Mouse (Mus musculus): ENCODE results near the gene Ackr4. TPM values are rescaled to one million over a fixed set of nuclear protein-coding genes. Genes with fewer than 3 reads are reported as not detected.

The Ackr4 gene
- polyA plus RNA-seq, 1 experiment from 2014 or later = 1.2 TPM

GRCm38 (mm10) chr9:104070863-104071604 lies 55.7 kb downstream of the Ackr4 start:
- Histone ChIP-seq H3K36me3 (ENCODE audit: control insufficient read depth, insufficient read depth, low read length) (no peaks in the 10 kb centered on the region), H3K27ac (ENCODE audit: low read length) (no peak overlapping the region), H3K9me3 (ENCODE audit: control insufficient read depth, low read length) (no peaks in the 10 kb centered on the region), H3K27me3 (ENCODE audit: control insufficient read depth, insufficient read depth, low read depth, low read length) (no peaks in the 10 kb centered on the region), H3K4me1 (replicated peaks; ENCODE audit: control insufficient read depth, insufficient read depth, low read length) (no peaks in the 10 kb centered on the region), H3K4me3 (ENCODE audit: low read length) (no peak overlapping the region), H3K4me2 (ENCODE audit: low read depth, low read length) (no peak overlapping the region), H3K9ac (ENCODE audit: low read length) (no peak overlapping the region)
- ATAC-seq (ENCODE audit: low read depth) = no peak
- 63% methylated on average over 8 of the region's 8 CpGs for WGBS

DNA sequence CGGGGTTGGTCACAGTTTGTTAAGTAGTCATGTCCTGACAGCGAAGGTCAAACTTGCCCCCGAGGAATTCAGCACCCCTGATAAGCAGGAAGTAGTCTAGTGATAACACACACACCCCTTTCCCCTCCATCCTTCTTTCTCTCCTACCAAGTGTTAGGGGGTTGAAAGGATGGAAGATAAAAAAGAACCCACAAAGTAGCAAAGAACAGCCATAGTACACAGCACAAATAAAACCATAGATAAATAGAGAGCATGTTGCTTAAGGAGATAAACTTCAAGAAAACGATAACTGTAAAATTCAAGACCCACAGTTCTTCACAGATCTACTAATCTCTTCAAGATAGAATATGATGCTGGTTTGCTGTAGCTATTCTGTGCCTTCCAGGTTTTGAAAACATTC lies 56.5 kb downstream of the Ackr4 start:
- Histone ChIP-seq H3K4me2 (ENCODE audit: low read depth, low read length) (no peak overlapping the region), H3K9me3 (ENCODE audit: control insufficient read depth, low read length) (no peaks in the 10 kb centered on the region), H3K27ac (ENCODE audit: low read length) (no peak overlapping the region), H3K36me3 (ENCODE audit: control insufficient read depth, insufficient read depth, low read length) (no peaks in the 10 kb centered on the region), H3K4me3 (ENCODE audit: low read length) (no peak overlapping the region), H3K4me1 (replicated peaks; ENCODE audit: control insufficient read depth, insufficient read depth, low read length) (no peaks in the 10 kb centered on the region), H3K27me3 (ENCODE audit: control insufficient read depth, insufficient read depth, low read depth, low read length) (no peaks in the 10 kb centered on the region), H3K9ac (ENCODE audit: low read length) (no peak overlapping the region)
- ATAC-seq (ENCODE audit: low read depth) = no peak
- 59% methylated on average over 4 of the region's 4 CpGs for WGBS

GRCm38 (mm10) chr9:104064571-104064970 lies 62.2 kb downstream of the Ackr4 start:
- H3K4me1 ChIP-seq (replicated peaks; ENCODE audit: control insufficient read depth, insufficient read depth, low read length) = peaks cover 14% of the 10 kb centered on the region
- H3K27ac ChIP-seq (ENCODE audit: low read length) = no peak overlapping the region
- 0 out of 2 replicates have a peak, but pooled peaks cover 2% of the 10 kb centered on the region for H3K36me3 ChIP-seq (ENCODE audit: control insufficient read depth, insufficient read depth, low read length)
- WGBS = 18% methylated on average over 1 of the region's 1 CpGs
- H3K4me2 ChIP-seq (ENCODE audit: low read depth, low read length) = no peak overlapping the region
- H3K9me3 ChIP-seq (ENCODE audit: control insufficient read depth, low read length) = no peaks in the 10 kb centered on the region
- ATAC-seq (ENCODE audit: low read depth) = no peak
- H3K27me3 ChIP-seq (ENCODE audit: control insufficient read depth, insufficient read depth, low read depth, low read length) = no peaks in the 10 kb centered on the region
- no peak overlapping the region for H3K9ac ChIP-seq (ENCODE audit: low read length)
- H3K4me3 ChIP-seq (ENCODE audit: low read length) = no peak overlapping the region

GRCm38 (mm10) chr9:104063244-104063961 lies 63.3 kb downstream of the Ackr4 start, which contains the start of gene Acad11:
Gene Acad11 (plus strand): TSS chr9:104063377.
- under 1% methylated on average over 26 of the region's 30 CpGs for WGBS
- peak within 1 kb of the TSS; percentile 91 for H3K9ac ChIP-seq (ENCODE audit: low read length)
- H3K4me1 ChIP-seq (replicated peaks; ENCODE audit: control insufficient read depth, insufficient read depth, low read length) = peaks cover 14% of the 10 kb centered on the region
- H3K27ac ChIP-seq (ENCODE audit: low read length) = peak within 1 kb of the TSS; percentile 71
- H3K4me2 ChIP-seq (ENCODE audit: low read depth, low read length) = peak within 1 kb of the TSS; percentile 88
- H3K27me3 ChIP-seq (ENCODE audit: control insufficient read depth, insufficient read depth, low read depth, low read length) = no peaks in the 10 kb centered on the region
- peak within 1 kb of the TSS; percentile 99 for H3K4me3 ChIP-seq (ENCODE audit: low read length)
- peak; percentile 96 for ATAC-seq (ENCODE audit: low read depth)
- no peaks in the 10 kb centered on the region for H3K9me3 ChIP-seq (ENCODE audit: control insufficient read depth, low read length)
- H3K36me3 ChIP-seq (ENCODE audit: control insufficient read depth, insufficient read depth, low read length) = peaks cover 3% of the 10 kb centered on the region; the same call in 1 of the 2 replicates

DNA sequence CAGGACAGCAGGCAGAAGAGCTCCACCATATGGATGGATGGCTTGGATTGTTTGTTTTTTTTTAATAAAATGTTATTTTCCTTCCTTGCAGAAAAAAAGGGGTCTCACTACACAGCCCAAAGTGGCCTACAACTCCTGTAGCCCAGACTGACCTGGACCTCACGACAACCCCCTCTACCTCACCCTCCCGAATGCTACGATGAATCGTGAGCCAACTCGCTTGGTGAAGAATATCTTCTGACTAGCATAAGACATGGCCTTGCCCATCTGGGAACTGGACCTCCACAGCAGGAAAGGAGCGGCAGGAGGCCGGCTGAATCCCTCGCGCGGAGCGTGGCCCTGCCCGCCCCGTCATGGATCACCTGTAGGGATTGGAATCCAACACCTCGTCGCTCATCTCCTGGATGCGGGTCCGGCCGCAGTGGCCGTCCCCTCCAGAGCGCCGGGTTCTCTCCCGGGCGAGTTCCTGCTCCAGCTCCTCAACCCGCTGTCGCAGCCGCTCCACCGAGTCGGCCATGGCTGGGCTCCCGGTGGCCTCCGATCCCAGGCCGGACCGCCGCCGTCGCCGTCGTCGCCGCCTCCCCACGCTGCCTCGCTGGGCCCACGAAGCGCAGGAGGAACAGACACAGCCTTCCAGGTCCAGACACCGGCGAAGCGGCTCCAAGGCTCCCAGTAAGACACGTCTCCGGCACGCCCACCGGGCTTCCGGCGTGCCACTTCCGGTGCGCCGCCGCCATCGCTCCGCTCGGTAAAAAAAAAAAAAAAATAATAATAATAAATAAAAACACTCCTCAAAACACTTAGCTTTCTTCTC lies 64.1 kb downstream of the Ackr4 start, which contains the start of gene Uba5:
Gene Uba5, minus strand, starts transcription at position 705 of the 814 bp plus-strand sequence.
- WGBS = under 1% methylated on average over 54 of the region's 59 CpGs
- peak within 1 kb of the TSS; percentile 71 for H3K27ac ChIP-seq (ENCODE audit: low read length)
- peaks cover 10% of the 10 kb centered on the region for H3K36me3 ChIP-seq (ENCODE audit: control insufficient read depth, insufficient read depth, low read length)
- no peaks in the 10 kb centered on the region for H3K9me3 ChIP-seq (ENCODE audit: control insufficient read depth, low read length)
- peak within 1 kb of the TSS; percentile 99 for H3K4me3 ChIP-seq (ENCODE audit: low read length)
- ATAC-seq (ENCODE audit: low read depth) = peak; percentile 73
- H3K27me3 ChIP-seq (ENCODE audit: control insufficient read depth, insufficient read depth, low read depth, low read length) = no peaks in the 10 kb centered on the region
- peak within 1 kb of the TSS; percentile 91 for H3K9ac ChIP-seq (ENCODE audit: low read length)
- peak within 1 kb of the TSS; percentile 88 for H3K4me2 ChIP-seq (ENCODE audit: low read depth, low read length)
- H3K4me1 ChIP-seq (replicated peaks; ENCODE audit: control insufficient read depth, insufficient read depth, low read length) = peaks cover 14% of the 10 kb centered on the region

DNA sequence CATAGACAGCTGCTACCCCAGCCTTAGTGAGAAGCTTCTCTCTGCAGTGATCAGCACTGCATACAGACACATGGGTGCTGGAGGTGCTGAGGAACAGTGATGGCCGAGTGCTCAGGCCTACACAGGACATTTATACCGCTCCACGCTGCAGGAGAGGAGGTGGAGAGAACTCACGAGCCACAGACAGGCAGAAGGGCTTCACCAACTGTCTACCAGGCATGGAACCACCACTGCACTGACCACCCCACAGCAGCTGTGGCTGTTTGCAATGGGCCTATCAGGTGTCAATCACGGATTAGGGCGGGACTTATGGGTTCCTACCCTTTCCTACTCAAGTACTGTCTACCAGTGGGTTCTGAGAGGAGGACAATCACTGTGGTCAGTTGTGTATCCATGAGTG lies 75.7 kb downstream of the Ackr4 start:
- ATAC-seq (ENCODE audit: low read depth) = no peak
- Histone ChIP-seq H3K27ac (ENCODE audit: low read length) (no peak overlapping the region), H3K4me1 (replicated peaks; ENCODE audit: control insufficient read depth, insufficient read depth, low read length) (no peaks in the 10 kb centered on the region), H3K9me3 (ENCODE audit: control insufficient read depth, low read length) (no peaks in the 10 kb centered on the region), H3K36me3 (ENCODE audit: control insufficient read depth, insufficient read depth, low read length) (peaks cover 67% of the 10 kb centered on the region), H3K27me3 (ENCODE audit: control insufficient read depth, insufficient read depth, low read depth, low read length) (no peaks in the 10 kb centered on the region), H3K9ac (ENCODE audit: low read length) (no peak overlapping the region), H3K4me3 (ENCODE audit: low read length) (no peak overlapping the region), H3K4me2 (ENCODE audit: low read depth, low read length) (no peak overlapping the region)
- 87% methylated on average over 6 of the region's 6 CpGs for WGBS

DNA sequence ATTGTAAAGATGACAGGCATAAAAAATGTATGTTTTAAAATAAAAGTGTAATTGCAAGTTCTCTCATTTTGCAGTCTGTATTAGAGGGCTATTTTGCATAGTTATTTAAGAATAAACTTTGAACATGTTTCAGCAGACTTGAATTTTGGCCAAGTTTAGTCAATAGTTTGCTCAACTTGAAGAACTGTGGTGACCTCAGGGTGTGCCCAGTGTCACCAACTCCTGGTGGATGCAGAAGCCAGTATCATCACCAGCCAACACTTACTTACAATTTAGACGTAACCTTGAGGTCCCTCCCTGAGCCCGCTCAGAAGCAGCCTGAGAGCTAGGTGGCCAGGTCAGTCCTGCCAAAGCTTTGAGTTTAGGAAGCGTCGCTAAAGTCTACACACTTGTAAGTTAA lies 83.1 kb downstream of the Ackr4 start:
- Histone ChIP-seq H3K36me3 (ENCODE audit: control insufficient read depth, insufficient read depth, low read length) (peaks cover 20% of the 10 kb centered on the region), H3K27ac (ENCODE audit: low read length) (no peak overlapping the region), H3K4me1 (replicated peaks; ENCODE audit: control insufficient read depth, insufficient read depth, low read length) (no peaks in the 10 kb centered on the region), H3K9me3 (ENCODE audit: control insufficient read depth, low read length) (no peaks in the 10 kb centered on the region), H3K4me2 (ENCODE audit: low read depth, low read length) (no peak overlapping the region), H3K27me3 (ENCODE audit: control insufficient read depth, insufficient read depth, low read depth, low read length) (no peaks in the 10 kb centered on the region), H3K4me3 (ENCODE audit: low read length) (no peak overlapping the region), H3K9ac (ENCODE audit: low read length) (no peak overlapping the region)
- no peak for ATAC-seq (ENCODE audit: low read depth)
- 77% methylated on average over 4 of the region's 4 CpGs for WGBS

GRCm38 (mm10) chr9:104040362-104040761 lies 86.4 kb downstream of the Ackr4 start, which contains the start of gene Gm28305:
Gene Gm28305 (plus strand): TSS chr9:104040662.
- Histone ChIP-seq H3K9ac (ENCODE audit: low read length) (no peak within 1 kb of the TSS), H3K4me3 (ENCODE audit: low read length) (no peak within 1 kb of the TSS), H3K4me1 (replicated peaks; ENCODE audit: control insufficient read depth, insufficient read depth, low read length) (no peaks in the 10 kb centered on the region), H3K27ac (ENCODE audit: low read length) (no peak within 1 kb of the TSS), H3K4me2 (ENCODE audit: low read depth, low read length) (no peak within 1 kb of the TSS), H3K27me3 (ENCODE audit: control insufficient read depth, insufficient read depth, low read depth, low read length) (no peaks in the 10 kb centered on the region), H3K36me3 (ENCODE audit: control insufficient read depth, insufficient read depth, low read length) (peaks cover 7% of the 10 kb centered on the region; the same call in 1 of the 2 replicates), H3K9me3 (ENCODE audit: control insufficient read depth, low read length) (no peaks in the 10 kb centered on the region)
- ATAC-seq (ENCODE audit: low read depth) = no peak
- 56% methylated on average over 2 of the region's 2 CpGs for WGBS

Data from lung, embryonic 16.5 days (tissue).